Mouse (Mus musculus) gastrocnemius, adult 18-20 months (tissue): Measurements from ENCODE around the gene Ccdc60. TPM values are rescaled to one million over a fixed set of nuclear protein-coding genes. Genes with fewer than 3 reads are reported as not detected.

ENCODE experiments used
- DNase-seq: peaks from one replicate; pipeline ENCODE4 v3.0.0; 2021; ENCODE audit warnings: low spot score
- total RNA-seq, 2 experiments: library from RNA; stranded (reverse); gene quantifications; 2 replicates each; pipeline ENCODE4 v1.2.3; 2021

Ccdc60 gene
- total RNA-seq, 2 experiments from 2014 or later, result not detected

DNA sequence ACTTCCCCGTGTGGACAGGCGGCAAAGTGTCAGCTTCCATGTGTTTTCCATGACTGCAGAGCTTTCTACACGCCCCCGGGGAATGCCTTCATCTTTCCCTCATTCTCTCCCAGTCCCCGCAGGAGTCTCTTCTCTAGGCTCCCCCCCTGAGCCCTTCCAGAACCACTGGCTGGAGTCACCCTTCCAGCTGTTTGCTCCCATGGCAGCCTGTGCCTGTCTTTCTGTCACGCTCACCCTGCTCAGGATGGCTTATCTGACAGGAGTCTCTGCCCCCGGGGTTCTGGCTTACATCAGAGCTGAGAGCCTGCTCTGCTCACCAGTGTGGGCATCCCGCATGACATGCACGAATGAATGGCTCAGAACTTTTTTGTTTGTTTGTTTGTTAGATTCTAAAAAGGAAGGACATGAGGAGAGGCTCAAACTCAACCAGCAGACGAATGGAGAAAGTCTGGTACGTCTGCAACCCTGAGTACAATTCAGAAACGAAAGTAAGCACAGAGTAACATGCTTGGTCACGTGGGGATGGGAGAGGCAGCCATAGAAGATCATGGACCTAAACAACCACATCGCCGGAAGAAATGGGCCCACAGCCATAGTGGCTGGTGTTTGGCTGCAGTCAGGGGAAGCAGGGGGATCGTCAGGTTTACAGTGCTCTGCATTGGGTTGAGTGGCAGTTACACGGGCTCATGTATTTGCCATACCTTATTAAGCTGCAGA is 17.1 kb downstream of the Ccdc60 start:
- no peak for DNase-seq

DNA sequence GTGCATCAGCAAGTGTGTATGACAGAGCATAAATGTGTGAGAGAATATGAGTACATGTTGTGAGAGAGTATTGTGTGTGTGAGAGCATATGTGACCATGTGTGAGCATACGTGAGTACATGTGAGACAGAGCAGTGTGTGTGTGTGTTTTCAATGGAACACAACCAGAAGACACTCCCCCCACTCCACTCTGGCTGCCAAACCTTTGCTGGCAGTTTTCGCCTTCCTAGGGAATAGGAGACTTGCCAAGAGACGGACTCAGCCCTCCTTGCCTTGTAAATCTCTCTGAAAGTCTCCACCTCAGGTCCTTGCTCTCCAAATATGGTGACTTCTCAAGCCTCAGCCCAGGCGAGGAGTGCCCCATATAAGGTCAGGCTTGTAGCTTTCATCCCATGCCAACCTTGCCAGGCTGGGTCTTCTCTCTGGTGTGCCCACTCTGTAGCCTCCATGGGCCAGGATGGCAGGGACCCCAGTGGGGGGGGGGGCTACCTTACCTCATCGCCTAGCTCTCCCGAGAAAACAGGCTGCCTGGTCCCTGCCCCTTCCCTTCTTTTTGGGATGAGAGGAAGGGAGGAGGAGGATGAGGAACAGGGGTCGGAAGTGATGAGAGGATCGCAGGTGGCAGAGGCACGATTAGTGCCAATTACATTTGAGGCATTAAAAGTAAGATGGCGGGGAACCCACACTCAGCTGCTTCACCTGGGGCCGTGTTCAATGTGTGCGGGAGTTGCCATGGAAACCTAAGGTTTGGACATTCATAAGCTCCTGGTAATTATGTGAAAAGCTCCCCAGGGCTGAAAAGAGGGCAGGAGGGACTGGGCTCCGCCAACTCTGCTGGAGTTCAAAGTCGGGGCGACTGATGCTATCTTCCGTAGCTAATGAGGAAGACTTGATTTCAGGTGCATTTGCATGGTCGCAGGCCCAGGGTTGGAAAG is 19.3 kb downstream of the Ccdc60 start:
- no peak for DNase-seq

DNA sequence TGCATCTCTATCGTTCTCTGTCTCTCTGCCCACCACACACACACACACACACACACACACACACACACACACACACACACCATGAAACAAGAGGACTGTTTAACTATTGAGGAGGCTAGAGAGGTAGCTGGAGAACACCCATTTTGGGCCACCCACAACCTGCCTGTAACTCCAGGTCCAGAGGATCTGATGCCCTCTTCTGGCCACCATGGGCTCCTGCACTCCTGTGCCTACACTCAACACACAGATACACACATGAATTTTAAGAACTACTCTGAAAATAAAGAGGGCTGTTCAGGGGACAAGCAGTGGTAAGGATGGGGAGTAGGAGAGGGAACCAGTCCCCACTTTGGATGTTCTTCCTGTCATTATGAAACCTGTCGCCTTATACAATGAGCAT is 26.1 kb downstream of the Ccdc60 start:
- DNase-seq, result no peak

DNA sequence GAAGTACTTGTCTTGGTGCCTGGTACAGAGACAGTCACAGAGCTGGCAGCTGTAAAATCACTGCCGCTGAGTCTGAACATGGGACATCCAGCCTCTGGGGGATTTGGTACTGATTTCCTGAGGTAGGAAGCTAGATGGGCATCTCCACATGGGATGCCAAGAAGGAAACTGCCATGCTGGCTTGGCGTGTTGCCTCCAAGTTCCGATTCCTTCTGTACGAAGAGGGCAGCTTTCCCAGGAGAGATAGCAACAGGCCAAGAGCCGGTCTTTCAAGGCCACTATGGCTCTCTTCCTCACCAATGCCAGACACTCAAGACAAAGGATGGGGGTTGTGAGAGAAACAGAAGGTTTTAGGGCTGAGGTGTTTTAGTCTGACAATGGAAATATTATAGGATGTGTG is 26.8 kb downstream of the Ccdc60 start:
- no peak for DNase-seq

DNA sequence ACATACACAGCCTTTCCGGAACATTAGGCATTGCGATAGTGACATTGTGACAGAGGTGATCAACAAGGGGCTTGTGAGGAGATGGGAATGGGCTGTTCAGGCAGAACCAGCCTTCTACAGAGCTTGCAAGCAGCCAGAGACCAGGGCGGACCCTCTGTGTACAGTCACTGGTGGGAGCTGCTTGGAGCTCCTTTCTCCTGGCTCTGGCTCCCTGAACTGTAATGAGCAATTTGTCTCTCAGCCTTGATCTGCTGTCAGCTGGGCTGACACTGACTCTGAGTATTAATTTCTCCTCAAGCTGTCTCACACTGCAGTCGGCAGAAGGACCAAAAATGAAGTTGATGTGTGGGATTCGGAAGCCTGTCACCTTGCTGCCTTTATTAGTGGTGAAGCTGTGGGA is 28.4 kb downstream of the Ccdc60 start:
- no peak for DNase-seq

DNA sequence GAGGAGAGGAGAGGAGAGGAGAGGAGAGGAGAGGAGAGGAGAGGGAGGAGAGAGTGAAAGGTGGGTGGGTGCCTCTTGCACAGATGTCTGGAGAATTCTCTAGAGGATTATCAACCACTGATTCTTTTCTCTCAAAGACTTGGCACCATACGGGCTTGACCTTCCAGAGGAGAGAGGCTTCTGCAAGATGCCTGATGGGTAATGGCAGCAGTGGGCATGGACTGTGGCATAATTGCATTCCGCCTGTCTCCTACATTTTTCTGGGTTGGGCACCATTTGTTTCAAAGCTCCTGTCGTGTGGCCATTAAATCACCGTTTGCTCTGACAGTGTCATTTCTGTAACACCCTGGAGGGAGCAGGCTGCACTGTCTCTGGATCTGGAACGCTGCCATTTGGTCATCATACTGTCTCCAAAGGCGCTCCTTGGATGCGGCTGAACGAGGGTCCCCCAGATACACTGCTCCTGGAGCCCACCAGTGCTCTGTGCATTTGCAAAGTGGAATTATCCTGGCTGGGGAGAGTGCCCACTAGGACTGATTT is 30.4 kb downstream of the Ccdc60 start:
- no peak for DNase-seq

DNA sequence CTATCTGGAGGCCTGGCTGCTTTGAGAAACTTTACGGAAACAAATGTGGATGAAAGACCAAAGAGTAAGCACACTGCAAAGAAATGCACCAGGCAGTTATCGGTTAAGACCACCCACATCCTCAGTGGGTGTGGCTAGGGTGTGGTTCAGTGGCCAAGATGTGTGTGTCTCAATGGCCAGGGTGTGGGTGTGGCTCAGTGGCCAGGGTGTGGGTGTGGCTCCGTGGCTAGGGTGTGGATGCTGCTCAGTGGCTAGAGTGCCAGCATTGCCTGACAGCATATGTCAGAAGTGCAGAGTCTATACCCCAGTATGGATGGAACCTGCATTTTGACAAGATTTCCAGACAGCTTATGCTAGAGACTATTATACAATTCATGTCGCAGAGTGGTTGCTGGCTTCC is 34.9 kb downstream of the Ccdc60 start:
- no peak for DNase-seq

DNA sequence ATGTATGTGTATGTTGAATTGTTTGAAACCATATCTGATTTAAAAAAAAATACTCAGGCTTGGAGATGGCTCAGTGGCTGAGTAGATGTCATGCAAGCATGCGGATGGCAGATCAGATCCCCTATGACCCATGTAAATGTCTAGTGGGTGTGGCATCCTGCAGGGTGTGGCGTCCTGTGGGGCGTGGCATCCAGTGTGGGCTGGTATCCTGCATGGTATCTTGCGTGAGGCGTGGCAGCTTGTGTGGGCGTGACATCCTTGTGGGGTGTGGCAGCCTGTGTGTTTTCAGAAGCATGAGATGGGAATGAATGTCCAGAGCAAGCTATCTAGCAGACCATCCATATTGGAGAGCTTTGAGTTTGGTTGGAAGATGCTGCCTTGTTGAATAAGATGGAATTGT is 36.6 kb downstream of the Ccdc60 start:
- no peak for DNase-seq

DNA sequence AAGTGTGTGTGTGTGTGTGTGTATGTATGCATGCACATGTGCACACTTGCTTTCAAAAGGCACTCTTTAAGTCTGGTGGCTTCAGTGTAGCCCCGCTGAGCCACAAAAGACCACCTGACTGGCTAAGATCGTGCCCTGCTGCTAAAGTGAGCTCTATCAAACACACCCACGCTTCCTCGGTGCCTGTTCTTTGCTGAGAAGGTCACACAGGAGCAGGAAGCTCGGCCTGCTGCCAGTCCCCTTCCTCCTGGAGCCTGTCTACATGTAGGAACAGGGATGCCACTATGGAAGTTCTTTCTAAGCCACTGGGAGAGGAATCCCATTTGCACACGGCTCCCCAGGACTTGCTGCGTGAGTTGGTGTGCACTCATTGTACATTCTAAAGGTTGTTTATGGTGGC is 42.1 kb downstream of the Ccdc60 start:
- DNase-seq, result no peak

DNA sequence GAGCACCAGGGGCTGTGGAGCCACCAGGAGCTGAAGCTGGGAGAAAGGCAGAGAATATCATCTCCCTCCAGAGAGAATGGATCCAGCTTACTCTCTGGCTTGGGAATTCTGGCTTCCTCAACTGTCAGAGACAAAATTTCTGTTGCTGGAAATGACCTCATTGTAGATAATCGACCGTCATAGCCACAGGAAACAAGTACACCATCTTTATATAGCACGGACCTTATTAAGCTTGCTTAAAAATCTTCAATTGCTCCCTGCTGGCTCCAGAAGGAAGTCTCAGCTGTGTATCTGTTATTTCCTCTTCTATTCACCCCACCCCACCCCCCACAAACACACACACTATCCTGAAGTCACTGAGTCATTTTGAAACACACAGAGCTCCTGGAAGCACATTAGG is 44.3 kb downstream of the Ccdc60 start:
- DNase-seq, result no peak

DNA sequence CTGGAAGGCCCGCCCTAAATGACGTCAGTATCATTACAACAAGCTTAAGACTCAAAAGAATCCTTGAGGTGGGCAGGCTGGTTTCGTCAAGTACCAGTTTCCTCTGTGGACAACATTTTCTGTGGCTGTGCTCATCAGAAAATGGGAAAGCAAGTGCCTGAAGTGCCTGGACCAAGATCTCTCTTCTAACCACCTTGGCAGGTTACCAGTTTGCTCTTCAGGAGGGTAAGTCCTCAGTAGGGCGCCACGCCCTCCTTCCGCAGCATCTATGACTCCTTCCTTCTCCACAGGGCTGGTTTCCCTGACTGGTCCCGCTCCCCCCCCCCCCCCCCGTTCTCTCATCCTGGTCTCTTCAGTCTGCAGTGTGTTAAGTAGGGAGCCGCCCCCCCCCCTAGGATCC is 45.2 kb downstream of the Ccdc60 start:
- no peak for DNase-seq

DNA sequence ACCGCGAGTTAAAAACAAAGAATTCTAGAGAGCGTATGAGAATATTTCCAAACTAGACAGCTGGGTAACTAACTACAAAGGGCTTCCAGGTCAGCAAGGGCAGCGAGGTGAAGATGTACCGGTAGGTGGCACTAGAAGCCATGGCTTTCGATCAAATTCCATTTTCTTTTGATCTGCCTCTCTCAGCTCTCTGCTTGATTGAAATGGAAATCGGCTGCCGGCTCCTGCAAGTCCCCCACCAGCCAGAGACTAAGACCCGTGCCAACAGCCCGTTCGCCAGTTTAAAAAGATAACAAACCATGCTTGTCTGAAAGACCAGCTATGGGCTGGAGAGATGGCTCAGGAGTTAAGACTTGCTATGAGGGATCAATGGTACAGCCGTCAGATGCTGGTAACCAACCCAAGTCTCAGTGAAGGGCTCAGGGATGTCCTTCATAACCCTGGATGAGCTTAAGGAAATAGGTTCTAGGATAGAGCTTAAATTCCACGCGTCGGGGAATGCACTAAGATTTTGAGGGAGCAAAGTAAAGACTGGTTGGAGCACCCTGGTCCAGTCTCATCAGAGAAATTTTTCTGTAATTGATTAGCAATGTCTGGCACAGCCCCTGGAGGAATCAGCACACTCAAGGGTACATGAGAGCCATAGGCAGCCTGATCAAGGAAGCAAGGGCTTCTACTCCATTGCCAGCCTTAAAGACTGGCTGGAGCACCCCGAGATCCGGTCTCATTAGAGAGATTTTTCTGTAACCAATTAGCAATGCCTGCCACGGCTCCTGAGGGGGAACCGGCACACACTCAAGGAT is 56.7 kb downstream of the Ccdc60 start:
- peak; percentile 35 for DNase-seq

DNA sequence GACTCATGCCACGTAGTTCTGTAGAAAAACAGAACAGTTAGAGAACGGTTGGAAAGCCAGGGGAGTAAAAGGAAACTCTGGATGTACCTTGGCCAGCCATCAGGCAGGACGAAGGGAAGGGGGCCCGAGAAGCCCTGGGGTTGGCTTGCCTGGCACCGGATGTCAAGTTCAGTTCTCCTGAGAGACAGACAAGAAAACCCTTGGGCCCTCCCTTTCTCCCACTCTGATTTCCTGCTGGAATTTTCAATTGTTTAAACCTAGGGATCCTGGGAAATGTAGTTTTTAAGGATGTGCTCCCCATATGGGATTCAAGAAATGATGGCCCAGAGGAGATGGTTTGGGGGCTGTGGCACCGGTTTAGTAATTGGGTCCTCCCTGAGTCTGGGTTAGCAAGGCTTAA is 60.4 kb downstream of the Ccdc60 start:
- DNase-seq, result no peak

DNA sequence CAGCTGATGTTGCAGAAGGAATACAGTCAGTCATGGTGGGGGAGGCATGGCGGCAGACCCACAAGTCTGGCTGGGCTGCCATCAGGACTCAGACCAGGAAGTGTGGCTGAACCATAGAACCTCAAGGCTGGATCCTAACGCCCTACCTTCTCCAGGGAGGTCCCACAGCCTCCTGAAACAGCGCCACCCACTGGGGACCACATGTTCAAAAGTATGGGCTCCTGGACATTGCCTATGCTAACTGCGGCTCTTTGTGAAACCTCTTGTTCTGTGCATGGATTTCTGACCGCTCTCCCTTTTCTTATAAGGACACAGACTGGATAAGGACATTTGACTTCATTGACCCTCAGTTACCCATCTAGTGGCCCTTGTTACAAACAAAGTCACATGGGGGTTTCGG is 64.8 kb downstream of the Ccdc60 start:
- no peak for DNase-seq

DNA sequence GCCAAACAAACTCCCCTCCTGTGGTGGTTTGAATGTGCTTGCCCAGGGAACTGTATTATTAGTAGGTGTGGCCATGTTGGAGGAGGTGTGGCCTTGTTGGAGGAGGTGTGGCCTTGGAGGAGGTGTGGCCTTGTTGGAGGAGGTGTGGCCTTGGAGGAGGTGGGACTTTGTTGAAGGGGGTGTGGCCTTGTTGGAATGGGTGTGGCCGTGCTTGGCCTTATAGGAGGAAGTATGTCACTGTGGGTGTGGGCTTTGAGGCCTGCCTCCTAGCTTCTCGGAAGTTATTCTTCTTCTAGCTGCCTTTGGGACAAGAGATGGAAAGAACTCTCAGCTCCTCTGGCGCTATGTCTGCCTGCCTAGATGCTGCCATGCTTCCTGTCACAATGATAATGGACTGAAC is 66.9 kb downstream of the Ccdc60 start:
- no peak for DNase-seq

DNA sequence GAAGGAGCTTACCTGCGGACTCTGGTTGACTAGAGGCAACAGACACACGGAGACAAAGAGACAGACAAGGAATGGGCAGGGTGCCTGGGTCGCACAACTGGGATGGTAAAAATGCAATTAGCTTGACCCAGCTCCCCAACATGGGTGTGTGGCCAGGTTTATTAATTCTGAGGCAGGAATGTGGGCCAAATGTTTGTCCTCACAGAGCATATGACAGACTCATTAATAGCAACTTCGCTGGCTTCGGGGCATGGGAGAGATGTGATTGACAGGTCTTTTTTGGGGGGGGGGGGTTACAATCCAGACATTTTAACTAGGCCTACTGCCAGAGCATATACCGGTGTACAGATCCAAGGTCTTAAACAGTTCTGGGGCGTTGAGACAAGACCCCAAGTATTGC is 69.5 kb downstream of the Ccdc60 start:
- no peak for DNase-seq

DNA sequence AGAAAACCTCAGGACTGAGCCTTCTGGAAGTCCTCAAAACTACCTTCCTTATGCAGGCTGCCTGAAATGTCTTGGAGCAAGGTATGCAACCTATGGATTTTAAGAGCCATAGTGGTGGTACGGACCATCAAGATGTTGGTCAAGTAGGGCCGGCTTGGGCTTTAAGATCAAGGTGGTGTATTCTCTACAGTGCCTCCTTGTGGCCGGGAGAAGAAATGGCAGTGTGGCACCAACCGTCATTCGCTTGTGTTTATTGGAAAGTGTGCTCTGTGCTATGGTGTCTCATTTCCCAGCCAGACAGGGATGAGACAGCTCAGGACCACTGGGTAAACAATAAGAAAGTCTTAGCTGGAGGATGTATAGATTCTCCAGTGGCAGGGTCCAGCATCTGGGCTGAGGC is 76.1 kb downstream of the Ccdc60 start:
- peak; percentile 18 for DNase-seq

DNA sequence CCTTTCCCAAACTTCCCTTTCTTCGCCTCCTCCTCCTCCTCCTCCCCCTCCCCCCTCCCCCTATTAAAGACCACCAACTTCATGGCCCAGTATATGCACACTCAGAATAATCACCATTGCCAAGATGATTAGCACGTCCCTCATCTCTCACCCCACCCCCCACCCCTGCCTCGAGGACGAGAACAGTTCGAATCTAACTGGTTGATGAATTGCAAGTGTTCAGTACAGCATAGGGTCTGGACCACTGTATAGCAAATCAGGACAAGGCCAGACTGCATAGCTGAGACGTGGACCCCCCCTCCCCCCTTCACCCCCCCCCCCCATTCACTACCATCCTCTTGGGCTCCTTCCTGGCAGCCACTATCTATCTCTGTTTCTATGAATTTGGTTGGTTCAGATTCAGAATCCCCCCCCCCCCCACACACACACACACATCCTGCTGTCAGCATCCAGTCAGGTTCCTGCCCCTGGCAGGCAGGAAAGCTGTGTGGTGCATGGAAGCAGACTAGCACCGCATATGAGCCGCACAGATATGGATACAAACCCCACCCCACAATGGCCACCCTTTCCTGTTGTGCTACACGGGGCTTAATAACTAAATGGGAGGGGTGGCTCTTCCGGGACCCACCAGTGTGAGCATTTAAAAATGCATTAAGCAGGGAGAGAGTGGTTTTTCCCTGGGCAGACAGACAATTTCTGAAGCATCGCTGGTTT is 79.2 kb downstream of the Ccdc60 start:
- DNase-seq, result no peak

DNA sequence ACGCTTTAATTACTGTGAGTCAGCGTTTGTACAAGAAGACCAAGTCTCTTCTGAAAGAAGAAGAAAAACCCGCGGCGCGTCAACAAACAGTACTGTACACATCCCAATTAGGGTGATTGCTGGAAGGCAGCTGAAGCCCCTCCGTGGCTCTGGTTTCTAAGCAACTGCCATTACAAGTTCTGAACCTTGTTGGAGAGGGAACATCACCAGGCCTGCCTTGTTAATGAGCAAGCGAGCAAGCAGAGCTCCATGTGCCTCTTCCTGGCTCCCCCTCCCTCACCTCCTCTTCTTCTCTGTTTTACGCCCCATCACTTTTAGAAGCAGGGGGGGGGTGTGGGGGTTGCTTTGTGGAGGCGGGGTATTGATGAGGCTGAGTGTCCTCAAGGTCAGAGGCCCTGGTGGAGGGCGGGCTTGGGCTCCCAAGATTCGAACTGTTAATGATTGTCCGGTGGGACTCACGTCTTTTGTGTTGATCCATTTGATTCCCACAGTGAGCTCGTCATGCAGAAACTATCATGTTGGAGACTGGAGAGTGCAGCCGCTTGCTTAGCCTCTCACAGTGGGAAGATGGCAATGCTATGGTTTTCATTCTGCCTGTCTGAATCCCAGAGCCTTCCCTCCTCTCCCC is 79.9 kb downstream of the Ccdc60 start:
- no peak for DNase-seq

DNA sequence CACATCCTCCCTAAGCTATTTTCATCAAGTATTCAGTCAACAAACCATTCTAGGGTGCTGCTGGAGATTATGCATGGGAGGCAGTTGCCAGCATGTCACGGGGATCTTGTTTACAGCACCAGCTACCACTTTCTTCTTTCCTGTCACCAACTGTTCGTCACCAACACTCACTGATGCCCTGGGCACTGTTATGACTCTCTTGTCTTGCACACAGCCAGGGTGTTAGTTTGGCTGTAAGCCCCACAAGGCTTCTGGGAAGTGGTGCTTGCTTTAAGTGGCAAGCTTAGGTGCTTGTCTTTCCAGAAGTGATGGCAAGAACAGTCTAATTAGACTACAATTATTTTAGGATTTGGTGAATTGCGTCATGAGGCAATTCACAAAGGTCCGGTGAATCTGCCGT is 86.1 kb downstream of the Ccdc60 start:
- no peak for DNase-seq

DNA sequence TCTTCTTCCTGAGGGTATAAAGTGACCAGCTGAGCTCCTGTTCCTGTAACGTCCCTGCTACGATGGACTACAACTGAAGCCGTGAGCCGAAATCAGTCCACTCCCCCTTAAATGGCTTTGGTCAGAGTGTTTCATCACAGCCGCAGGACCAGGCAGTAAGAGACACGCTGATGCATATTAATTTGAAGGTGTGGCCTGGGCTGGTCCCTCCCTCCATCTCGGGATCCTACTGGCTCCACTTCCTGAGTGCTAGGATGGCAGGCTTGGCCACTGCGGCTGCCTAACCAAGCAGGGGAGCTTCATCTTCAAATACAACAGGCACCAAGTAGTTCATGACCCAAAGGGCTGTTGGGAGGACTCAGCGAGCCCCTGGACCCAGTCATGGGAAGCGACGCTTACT is 94.3 kb downstream of the Ccdc60 start:
- no peak for DNase-seq
